Mouse (Mus musculus) brain, embryonic 18.5 days (tissue): Measurements from ENCODE around the gene Apln.

Experiments
- DNase-seq: peaks from one replicate; pipeline ENCODE4 v3.0.0-alpha.2; 2012; ENCODE audit warnings: low read depth, low spot score

The Apln gene

DNA sequence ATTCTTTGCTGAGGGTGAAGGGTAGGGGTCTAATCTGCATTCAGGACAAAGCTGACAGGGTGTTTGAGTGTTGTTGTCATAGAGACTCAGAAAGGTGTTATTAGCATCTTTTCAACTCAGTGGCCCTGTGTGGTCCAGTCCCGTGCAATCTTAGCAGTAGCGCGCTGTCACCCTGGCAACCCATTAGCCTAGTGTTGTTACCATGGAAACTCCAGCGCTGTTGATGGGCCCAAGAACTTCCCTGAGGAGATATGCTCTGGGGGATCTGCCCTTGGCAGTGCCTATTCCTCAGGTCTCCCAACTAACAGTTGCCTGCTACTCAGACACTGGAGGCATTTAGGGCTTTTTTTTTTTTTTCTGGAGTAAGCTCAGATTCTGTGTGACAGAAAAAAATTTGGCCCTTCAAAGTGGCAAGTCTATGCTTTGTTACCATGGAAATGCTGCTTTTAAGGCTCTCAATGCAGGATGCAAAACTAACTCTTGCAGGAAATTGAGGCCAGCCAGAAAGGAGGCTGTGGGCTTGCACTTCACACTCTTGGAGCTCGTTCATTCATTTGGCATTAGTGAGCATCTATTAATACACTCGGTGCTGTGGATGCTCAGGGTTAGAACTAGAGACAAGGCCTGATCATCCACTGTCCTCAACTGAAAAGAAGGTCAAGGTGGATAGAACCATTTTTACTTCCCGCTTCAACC lies 17.6 kb downstream of the Apln start:
- DNase-seq: no peak

- DNase-seq: no peak
Observed at GRCm38 (mm10) chrX:48011656-48012055, 23.0 kb downstream of the Apln start.

- DNase-seq: no peak
Observed at GRCm38 (mm10) chrX:48006062-48006461, 28.6 kb downstream of the Apln start.

GRCm38 (mm10) chrX:48004786-48005185 lies 29.9 kb downstream of the Apln start:
- DNase-seq: no peak

GRCm38 (mm10) chrX:48001151-48001550 lies 33.5 kb downstream of the Apln start:
- no peak for DNase-seq

DNA sequence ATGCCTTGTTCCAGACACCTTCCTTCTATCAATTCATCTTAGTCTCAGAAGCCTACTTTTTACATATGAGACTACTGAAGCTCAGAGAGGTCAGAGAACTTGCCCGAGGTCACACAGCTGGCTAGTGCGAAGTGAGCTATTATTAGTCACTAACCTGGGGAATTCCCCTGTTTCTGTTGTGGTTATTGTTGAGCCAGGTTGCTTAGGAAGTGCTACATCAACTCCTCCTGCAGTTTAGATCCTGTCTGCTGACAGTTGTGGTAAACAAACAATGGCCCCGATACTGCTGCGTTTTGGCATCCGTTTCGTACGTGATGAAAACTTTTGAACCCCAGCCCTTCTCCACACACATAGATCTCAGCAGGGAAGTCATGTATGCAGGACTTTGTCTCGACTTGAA lies 36.2 kb downstream of the Apln start:
- DNase-seq: no peak

DNA sequence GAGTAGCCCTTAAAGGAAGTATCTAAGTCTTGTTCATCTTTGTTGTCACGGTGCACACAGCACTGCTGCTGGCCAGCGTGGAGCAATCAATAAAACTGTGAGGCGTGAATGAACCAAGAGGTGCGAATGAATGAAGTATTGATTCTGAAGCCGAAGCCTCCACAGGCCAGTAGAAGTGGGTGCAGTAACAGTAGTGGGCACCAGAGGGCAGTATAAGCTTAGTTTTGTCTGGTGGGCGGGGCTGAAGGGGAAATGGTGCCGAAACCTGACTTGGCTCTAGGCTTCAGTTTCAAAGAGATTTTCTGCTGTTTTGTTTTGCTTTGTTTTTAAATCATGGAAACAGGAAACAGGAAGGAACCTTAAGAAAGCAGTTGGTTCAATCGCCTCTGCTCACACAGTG lies 42.0 kb downstream of the Apln start:
- no peak for DNase-seq

DNA sequence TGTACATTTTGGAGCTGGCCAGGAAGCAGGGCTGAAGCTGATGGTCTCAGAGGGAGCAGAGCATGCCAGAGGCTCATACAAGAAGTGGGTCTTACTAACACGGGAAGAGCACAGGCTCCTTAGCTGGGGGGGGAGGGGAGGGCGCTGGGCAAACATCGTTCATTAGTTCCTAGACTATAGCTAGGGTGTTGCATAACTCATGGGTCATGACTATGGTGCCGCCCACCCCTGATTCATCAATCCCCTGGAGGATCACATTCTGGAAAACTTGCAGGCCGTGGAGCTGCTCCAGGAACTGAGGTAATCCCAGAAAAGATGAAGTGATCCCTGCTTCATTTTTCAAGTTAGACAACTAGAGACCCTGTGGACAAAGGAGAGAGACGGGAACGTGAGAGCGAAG lies 46.6 kb downstream of the Apln start:
- DNase-seq: no peak

GRCm38 (mm10) chrX:47985000-47985619 lies 49.5 kb downstream of the Apln start:
- peak; percentile 14 for DNase-seq

- DNase-seq: no peak
Observed at GRCm38 (mm10) chrX:47977078-47977477, 57.6 kb downstream of the Apln start.

DNA sequence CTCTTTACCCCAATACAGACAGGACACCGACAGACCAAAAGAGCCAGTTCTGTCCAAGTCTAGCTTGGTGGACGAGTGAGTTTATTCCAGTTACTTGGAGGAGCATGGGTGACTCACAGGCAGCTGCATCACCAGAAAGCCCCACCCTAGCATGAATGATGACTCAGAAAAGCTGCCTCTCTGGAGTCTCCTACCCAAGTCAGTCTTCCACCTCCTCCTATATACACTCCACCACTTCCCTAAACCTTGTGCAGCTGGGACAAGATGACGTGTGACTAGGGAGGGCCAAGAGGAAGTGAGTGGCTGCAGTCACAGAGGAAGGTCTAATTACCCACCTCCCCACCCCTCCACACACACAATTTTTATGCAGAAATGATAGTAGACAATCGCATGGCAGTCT lies 58.1 kb downstream of the Apln start:
- no peak for DNase-seq
